Mouse (Mus musculus): ENCODE results near the gene Bmp6. TPM values are rescaled to one million over a fixed set of nuclear protein-coding genes. Genes with fewer than 3 reads are reported as not detected.
A peak's percentile ranks its signal among the peaks of the same experiment; 100 is the strongest.

The Bmp6 gene
- 0.40 and 0.43 TPM in 2 replicates for polyA plus RNA-seq (2015; fragmentation: Nextera tagmentation; extraction: Ambion mirVana)

DNA sequence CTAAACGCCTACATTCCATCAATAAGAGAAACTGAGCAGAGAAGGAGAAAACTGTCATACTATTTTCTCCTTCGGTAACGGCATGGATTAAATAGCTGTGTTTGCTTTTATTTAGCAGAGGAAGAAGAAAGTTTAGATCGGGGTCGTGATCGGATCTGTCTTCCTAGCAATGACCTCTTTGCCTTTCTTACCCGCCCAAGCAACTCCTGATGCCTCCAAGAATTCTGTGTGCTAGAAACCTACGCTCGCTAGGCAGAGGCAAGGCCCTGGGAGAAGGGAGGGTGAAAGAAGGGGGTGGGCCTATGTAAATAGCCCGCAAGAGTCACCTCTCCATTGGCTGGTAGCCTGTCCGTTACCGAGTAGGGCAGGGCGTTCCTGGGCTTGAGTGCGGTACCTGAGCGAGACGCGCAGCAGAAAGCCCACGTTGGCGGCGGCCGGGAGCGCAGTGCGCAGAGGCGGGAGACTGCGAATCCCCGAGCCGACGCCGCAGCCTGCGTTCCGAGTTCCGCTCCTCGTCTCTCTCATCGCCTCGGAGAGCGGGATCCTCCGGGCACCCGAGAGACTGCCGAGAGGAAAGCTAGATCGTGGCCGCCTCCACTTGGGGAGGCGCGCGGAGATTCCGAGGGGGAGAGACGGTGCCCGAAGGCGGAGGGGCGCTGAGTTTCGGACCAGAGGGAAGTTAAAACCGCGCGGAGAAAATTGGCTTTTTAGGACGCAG, at the start of gene Bmp6:
Bmp6 (plus strand) TSS at position 395 of the 718 bp plus-strand sequence.
- DNase-seq (ENCODE audit: low spot score) = peak; percentile 7

DNA sequence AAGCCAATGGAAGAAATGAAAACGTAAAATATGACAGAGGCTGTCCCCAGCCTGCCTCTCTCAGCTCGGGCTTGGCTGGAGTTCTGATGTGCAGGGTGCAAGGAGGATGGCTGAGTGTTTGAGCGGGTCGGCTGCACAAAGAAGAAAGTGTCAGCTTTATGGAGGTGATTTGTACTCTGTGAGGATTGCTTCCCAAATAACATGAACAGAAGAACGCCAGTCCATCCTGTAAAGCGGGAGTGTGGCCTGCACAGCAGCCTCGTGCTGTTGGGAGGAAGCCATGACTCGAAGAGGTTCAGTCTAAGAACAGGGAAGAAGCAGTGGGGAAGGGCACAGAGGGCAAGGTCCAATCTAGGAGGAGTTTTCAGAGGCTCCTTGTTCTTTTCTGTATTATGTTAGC, 48.7 kb upstream of the Bmp6 start:
- DNase-seq (ENCODE audit: low spot score) = no peak

DNA sequence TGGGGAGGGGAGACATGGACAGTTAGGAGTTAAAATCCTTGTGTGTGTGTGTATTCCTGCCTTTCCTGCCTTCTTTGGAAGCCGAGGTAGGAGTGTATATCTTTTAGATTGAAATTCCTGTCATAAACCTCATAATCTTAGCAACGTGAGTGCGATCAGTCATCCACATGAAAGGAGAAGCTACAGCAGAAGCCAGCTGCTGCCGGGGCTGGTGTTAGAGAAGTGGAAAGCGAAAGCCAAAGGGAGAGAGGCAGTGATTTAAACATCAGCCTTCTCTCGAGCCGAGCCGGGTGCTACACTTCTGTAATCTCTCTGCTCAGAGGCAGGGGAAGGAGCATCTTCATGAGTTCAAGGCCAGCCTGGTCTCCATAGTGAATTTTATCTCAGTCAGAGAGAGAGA, 48.3 kb upstream of the Bmp6 start:
- no peak for DNase-seq (ENCODE audit: low spot score)

DNA sequence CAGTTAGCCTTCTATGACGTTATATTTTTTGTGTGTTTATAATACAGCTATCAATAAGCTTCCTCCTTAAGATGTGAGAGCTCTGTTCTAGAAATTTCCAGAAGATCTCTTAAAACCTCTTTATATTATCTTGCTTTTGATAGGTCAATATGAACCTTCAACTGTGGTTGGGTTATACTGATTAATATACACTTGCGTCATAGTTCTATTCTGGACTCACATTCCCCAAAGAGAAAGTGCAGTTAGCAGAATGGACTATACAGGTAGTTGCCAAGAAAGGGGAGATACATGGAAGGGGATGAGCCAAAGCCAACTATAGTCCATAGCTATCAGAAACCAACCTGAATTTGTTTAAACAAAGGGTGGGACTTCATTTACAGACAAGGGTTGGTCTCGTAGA, 33.8 kb upstream of the Bmp6 start:
- no peak for DNase-seq (ENCODE audit: low spot score)

DNA sequence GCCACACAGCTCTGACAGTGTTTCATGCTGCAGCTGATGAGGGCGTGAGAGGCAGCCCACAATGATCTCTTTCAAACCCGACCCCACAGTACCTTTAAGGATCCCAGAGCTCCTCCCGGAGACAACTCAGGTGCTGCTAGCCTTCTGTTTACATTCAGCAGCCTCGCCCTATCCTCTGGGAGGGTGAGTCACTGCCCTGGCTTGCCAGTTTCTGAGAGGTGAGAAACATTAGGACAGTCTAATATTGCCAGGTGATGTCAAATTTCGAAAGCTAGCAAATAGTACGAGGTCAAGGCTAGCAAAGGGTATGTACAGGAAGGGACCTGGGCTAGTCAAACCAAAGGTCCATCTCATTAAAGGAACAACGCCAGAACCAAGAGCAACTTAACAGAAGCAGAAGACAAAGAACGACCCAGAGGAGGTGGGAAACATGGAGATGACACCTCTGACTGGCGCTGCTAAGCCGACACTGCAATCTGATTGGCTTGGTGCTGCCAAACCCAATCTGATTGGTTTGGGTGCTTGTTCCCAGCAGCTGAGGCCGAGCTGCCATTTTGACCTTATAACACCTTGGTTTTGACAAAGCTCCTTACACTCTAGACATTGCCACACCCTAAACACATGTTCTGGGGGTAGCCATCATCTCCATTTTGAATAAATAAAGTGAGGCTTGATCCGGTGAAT, 32.4 kb upstream of the Bmp6 start:
- no peak for DNase-seq (ENCODE audit: low spot score)

DNA sequence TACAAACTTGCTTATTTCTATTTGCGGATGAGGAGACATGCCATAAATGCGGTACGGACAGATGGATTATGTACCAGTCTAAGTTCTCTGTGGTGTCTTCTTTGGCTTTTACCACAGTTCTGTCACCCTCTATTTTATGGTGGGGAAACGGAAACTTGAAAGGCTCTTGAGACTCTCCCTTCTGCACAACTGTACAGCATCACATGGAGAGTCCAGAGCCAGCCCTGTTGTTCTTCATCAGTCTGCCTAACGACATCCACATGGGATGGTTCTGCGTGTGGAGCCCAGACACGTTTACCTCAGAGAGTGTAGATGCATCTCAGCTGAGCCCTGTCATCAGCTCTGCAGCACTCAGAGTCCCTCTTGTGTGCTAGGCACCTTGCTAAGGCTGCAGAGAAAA, 30.3 kb upstream of the Bmp6 start:
- DNase-seq (ENCODE audit: low spot score) = no peak

DNA sequence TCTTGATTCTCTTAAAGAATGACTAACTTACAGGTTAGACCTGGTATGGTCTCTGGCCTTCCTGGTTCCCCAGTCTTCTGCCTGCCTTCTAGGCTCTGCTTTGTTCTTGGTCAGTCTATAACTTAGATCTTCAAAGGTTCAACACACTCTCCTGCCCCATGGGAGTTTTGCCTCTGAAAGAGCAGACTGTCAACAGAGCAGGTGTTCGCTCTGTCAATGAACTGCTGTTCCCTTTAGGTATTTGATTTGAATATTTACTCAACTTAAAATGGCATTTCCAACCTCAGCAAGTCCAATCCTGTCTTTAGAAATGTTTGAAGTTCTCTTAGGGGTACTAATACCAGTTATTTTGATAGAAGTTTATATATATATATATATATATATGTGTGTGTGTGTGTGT, 26.5 kb upstream of the Bmp6 start:
- no peak for DNase-seq (ENCODE audit: low spot score)

DNA sequence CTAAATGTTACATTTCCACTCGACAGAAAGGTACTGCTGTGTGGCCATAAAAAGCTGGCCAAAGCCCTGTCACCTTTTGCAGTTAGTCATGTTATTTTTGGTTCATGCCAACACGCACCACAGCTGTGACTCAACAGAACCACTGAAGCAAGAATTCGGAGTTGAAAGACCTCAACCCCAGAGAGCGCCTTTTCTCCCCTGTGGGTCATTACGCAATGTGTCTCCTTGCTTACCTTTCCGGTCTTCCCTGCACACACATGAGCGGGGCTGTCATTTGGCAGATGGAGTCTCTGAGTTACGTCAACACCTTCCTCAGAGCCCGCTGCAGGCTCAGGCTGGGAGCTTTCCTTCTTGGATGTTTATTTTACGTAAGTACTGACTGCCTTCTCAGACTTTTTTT, 24.6 kb upstream of the Bmp6 start:
- DNase-seq (ENCODE audit: low spot score) = no peak

DNA sequence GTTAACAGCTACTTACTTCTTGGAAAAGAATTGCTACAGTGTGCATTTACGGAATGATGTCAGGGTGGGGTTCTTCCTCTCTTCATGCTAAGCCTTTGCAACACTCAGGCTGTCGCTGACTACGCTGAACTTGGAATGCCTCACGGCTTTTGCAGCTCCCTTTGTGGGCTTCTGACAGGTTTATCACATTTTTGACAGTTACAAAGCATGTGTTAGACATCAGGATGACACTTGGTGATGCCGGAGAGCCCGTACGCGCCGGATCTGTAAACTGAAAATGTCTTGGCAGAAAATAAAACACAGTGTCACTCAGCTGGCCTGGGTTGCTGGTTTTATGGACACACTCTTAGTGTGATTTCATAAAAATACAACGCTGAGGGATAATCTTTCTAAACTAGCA, 20.5 kb upstream of the Bmp6 start:
- no peak for DNase-seq (ENCODE audit: low spot score)

DNA sequence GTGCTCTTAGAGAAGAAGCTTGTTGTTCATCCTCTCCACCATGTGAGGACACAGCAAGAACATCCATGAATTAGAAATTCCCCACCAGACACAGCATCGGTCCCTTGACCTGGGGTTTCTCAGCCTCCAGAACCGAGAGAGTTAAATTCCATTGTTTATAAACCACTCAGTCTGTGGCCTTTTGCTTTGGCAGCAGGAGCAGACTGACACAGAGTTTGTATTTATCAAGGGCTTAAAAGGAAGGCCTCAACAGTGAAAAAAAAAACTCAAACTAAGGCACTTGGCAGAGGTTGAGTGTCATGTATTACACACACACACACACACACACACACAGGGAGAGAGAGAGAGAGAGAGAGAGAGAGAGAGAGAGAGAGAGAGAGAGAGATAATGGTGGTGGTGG, 17.5 kb upstream of the Bmp6 start:
- DNase-seq (ENCODE audit: low spot score) = no peak

DNA sequence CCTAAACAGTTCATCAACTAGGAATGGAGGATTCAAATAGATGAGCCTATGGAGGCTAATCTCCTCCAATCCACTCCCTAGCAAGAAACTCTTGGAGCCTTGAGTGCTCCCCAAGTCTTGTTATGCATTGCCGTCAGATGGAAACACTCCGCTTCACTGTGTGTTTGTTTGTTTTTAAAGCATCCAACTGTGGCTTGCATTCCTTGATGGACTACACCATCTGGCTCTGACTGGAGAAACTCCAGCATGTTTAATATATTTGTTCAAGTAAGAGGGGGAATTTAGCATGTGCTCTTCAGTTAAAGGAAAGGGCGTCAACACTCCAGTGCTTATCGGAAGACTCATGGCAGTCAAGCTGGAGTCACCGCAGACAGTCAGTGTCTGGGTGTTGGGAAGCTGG, 11.4 kb upstream of the Bmp6 start:
- no peak for DNase-seq (ENCODE audit: low spot score)

DNA sequence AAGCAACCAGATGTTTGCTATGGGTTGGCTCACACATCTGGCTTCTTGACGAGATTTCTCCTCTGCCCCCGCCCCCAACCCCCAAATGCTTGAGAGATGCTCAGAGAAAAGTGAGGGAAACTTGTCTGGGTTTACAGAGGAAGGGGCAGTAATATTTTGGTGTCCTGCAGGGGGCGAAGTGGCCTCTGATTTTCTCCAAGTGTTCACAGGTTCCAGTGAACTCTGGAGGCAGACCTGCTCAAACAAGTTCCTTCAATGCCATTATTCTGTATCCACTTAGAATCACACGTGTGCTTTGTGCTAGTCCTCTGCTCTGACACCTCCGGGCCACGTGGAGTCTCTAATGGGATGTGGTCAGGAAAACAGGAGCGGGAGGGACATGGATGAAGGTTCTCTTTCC, 2.3 kb upstream of the Bmp6 start:
- DNase-seq (ENCODE audit: low spot score) = peak; percentile 12

DNA sequence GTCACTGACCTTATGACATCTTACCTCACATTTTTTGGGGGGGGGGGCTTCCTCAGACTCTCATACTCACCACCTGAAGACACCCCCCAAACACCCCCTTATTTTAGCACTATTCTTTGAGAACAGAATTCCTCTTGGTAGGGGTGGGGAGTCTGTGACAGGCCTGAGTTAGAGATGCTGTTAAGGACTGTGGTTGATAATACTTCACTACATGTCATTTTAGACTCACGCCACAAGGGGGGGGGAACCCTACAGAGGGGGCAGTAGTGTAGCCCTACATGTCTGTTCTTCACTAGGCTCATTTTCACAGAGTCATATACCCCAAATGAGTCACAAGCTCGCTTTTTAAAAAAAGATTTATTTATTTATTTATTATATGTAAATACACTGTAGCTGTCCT, 1.7 kb upstream of the Bmp6 start:
- no peak for DNase-seq (ENCODE audit: low spot score)

DNA sequence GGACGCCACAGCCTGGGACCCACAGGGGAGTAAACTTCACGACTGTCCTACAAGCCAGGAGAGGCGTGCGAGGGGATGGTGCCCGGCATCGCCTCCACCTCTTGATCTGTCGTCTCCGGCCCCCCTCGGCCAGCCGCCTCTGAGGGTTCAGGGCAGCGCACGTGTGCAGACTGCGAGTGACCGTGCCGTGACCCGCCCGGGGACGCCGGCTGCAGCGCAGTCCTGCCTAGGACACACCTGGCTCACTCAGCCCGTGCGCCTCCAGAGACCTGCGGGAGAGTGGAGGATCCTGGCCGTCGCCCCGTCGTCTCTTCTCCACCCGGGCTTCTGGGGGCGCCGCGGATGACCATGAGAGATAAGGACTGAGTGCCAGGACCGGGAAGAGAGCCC, 519 bp downstream of the Bmp6 start:
- DNase-seq (ENCODE audit: low spot score) = no peak

DNA sequence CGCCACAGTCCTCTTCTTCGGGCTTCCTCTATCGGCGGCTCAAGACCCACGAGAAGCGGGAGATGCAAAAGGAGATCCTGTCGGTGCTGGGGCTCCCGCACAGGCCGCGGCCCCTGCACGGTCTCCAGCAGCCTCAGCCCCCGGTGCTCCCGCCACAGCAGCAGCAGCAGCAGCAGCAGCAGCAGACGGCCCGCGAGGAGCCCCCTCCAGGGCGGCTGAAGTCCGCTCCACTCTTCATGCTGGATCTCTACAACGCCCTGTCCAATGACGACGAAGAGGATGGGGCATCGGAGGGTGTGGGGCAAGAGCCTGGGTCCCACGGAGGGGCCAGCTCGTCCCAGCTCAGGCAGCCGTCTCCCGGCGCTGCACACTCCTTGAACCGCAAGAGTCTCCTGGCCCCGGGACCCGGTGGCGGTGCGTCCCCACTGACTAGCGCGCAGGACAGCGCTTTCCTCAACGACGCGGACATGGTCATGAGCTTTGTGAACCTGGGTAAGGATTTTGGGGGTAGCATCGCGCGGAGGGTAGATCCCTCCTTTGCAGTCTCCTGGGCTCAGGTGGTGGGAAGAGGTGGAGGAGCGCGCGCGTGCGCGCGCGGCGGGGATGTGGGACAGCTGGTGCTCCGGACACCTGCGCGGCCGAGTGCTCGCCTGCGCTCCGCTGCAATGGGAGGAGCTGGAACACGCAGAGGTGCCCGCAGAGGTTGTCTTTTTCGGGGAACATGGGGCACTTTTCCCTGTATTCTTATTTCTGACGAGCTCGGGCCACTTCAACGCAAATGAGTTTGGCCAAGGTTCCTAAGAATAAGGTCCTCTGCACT, 1.4 kb downstream of the Bmp6 start:
- DNase-seq (ENCODE audit: low spot score) = no peak

DNA sequence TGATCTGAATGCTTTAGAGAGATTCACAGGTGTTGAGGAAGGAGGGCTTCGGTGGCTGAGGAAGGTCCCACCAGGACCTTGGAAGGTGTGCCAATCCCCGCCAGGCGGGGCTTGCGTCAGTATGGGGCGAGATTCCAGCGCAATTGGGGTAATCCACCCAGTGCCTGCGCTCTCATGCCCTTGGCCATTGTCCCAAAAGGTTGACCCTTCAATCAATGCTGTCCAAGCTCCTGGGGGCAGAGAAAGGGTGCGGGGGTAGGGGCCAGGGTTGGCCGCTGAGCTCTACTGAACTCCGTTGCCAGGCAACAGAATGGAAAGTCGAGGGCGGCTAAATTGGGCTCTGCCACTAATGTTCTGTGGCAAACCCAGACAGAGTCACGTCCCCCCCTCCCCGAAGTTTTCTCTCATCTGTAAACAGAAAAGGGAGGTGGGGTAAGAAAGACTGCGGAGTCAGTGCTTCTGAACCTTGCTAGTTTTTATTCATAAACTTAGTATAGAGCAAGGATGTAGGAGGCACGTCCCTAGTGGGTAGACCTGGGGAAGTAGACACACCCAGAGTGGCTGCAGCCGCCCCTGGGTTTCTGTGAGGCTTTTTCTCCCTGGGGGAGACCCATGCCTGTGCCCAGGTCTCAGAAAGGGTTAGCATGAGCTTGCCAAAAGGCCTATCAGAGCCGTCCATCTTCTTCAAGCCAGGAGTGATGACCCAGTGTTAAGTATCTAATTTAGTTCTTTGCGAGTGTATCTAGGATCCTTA, 2.3 kb downstream of the Bmp6 start:
- no peak for DNase-seq (ENCODE audit: low spot score)

DNA sequence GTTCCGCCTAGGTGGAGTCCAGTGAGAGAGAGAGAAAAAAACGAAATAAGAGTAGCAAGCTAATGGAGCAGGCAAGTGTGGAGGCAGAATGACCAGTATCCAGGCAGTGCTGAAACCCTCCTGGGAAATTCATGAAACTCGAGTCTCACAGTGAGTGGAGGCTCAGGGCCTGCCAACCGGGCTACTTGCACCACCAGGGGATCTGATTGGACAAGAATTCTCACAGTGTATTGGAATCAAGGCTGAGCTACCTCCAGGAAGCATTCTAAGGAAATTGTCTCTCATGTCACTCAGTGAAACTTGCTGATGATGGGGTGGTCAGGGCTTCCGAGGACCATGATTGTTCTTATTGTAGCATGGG, 2.8 kb downstream of the Bmp6 start:
- no peak for DNase-seq (ENCODE audit: low spot score)

DNA sequence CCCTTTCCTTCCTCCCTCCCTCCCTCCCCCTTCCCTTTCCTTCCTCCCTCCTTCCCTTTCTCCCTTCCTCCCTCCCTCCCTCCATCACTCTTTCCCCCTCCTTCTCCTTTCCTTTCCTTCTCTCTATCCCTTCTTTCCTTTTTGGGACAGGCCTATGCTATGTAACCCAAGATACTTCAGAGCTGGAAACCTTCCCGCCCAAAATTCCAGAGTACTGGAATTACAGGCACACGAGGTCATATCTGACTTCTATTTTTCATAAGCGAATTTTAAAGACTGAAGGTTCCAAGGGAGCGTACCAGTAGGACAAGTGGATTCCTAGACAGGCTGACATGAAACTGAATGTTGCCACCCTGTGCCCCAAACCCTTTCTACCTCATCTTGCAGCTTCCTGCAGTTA, 4.1 kb downstream of the Bmp6 start:
- DNase-seq (ENCODE audit: low spot score) = no peak

DNA sequence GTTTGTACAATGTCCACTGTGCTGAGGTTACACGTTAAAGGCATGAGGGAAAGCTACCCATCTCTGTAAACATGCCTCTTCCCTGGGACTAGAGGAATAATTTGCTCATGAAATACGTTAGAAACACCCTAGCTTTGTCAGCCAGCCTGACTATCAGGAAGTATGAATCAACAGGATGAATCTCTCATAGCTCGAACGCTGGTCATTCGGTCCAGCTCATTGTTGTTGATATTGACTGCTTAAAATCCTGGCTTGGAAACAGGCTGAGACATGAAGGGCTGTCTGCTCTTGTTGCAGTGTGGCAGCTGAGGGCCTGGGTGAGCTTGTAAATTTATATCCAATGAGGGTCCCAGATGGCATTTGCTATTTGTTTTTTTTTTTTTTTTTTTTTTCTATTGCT, 4.9 kb downstream of the Bmp6 start:
- no peak for DNase-seq (ENCODE audit: low spot score)

DNA sequence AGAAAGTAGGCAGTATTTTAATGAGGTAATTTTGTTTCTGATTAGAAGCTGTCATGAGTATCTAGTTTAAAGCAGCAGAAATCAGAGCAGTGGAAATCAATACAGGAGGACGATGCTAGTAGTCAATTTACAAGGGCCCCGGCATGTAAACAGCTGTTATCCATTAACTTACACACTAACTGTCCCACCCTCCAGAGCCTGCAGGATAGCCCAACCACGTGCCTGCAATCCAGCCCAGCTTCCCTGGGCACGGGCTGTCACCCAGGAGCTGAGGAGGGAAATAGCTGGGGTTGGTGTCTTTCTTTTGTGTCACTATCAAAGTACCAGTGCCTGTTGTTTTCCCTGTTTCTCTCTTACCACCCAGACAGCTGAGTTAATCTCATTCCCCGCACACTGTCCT, 7.1 kb downstream of the Bmp6 start:
- no peak for DNase-seq (ENCODE audit: low spot score)

DNA sequence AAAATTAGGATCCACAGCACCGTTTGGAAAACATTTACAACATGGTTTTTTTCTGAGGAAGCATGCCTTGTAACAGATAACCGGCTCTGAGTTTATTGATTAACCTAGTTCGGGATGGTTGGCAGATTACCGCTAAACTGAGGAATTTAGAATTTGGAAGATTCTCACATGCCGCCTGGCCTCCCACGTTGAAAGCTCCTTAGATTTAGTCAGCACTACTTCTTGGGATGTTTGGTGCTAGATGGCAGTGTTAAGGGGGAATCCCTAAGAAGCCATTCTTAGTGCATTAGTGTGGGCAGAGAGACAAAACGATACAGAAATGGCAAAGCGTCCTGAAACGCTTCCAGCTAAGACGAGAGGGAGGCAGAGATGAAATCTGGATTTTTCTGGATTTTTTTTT, 8.1 kb downstream of the Bmp6 start:
- DNase-seq (ENCODE audit: low spot score) = no peak
